Mouse (Mus musculus): Measurements from ENCODE around the gene Otulin.

Gene Otulin

GRCm38 (mm10) chr15:27503221-27503620 is 127.3 kb downstream of the Otulin start:
- no peak for DNase-seq (ENCODE audit: low spot score)

- DNase-seq (ENCODE audit: low spot score), result no peak
Measured at GRCm38 (mm10) chr15:27502338-27502737, 128.2 kb downstream of the Otulin start.

DNA sequence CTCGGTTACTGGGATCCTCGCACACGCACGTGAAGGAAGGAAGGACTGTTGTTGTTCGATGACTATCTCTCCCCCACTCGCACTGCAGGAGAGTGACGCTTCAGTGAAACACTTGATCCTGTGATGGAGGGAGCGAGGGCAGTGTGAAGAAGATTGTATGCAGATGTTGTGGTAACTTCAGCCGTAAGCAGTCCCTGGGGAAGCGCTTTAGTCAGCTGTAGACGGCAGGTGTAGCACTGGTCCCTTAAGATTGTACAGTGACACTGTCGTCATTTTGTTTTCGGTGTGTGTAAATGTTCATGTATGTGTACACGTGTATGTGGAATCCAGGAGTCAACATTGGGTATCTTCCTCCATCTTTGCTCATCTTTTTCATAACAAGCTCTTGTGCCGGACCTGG is 130.1 kb downstream of the Otulin start:
- no peak for DNase-seq (ENCODE audit: low spot score)

GRCm38 (mm10) chr15:27498078-27498477 is 132.4 kb downstream of the Otulin start:
- DNase-seq (ENCODE audit: low spot score), result no peak

- DNase-seq (ENCODE audit: low spot score), result no peak
Measured at GRCm38 (mm10) chr15:27497300-27497997, 133.0 kb downstream of the Otulin start.

DNA sequence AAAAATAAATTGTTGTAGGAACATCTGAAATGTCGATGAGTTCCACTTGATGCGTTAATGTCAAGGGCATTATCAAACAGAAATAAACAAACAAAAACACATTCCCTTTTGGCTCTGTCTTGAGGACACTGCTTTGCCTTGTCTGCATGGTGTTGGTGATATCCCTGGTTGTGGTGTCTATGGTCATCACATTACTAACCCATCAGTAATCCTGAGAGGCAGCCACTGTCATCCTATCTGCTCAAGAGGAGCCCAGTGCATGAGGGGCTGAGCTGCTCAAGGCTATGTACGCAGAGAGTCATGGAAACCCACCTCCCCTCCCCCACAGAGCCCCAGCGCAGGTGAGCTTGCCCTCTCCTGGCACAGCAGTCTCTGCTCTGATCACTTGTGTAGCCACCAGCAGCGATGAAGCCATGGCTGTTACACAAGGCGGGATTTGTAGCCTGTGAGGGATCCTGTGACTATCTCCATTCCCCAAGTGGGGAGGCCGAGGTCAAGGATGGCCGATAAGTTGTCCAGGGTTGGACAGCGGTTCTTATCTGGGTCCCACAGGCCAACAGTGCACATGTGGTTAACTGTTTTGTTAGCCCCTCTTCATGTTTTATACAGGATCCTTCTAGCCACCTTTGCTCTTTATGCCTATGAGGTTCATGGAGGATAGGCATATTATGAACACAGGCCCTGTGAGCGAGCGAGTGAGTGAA is 133.7 kb downstream of the Otulin start:
- no peak for DNase-seq (ENCODE audit: low spot score)

DNA sequence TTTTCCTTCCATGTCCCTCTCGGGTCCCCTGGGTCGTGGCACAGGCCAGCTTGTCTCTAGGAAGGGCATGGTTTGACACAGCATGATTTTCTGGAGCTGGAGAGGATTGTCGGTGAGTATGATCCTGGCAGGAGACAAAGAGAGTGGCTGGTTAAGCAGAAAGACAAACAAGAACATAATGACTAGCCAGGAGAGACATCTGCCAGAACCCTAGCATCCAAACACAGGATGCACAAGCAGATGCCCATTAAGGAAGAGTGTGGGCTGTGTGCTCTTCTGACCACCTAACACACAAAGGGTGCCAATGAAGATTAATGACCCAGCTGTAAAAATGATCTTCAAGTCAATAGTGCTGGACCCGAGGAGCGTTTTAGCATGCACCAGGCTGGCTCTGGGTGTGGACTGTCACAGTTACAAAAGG is 134.5 kb downstream of the Otulin start:
- peak; percentile 57 for DNase-seq (ENCODE audit: low spot score)

GRCm38 (mm10) chr15:27493516-27493915 is 137.0 kb downstream of the Otulin start:
- peak; percentile 64 for DNase-seq (ENCODE audit: low spot score)

DNA sequence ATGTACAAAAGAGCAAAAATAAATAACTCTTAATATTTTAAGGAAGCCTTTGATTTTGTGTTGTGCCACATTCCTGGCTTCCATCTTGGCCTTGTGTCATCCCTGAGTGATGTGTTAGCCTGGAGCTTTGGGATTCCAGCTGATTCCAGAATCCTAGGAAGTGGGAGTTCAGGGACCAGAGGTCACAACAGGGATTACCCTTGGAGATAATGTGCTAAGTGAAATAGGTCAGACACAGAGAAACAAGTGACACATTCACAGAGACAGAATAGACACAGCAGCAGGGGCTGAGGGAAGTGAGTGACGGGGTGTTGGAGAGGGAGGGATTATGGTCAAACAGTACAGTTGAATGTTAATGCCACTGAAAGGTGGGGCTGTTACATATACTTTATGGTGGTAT is 137.8 kb downstream of the Otulin start:
- DNase-seq (ENCODE audit: low spot score), result no peak
